Mouse (Mus musculus): ENCODE measurements at regions not wholly inside any gene's neighbourhood (a gene's known extent, or its start where the extent isn't known, plus 50 kb on each side); places are given as distances from the start of the nearest gene placed in this dataset.

GRCm38 (mm10) chr14:110623716-110624115, 131.2 kb downstream of the Slitrk6 start:
- no peaks in the 10 kb centered on the region for H3K79me2 ChIP-seq (ENCODE audit: control insufficient read depth, insufficient read depth)

DNA sequence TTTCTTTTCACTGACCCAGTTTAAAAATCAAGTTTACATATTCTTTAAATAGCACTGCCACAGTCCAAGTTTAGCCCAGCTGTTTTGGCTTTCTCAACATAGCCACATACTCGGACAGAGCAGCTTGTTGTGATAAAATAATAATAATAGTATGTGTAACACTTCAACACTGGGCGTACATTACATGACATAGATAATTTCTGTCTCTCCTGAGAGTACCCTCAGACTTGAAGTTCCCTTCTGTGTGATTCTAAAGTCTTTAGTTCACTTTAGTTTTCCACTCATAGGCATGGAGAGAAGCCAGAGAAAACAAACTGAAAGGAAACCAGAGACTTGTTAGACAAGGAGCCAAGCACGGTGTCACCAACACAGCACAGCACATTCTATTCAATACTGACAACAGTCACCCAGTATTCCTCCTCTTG, 136.4 kb downstream of the Slitrk6 start:
- no peaks in the 10 kb centered on the region for H3K79me2 ChIP-seq (ENCODE audit: control insufficient read depth, insufficient read depth)
- no peak overlapping the region for H3ac ChIP-seq (ENCODE audit: control insufficient read depth, insufficient read length)
- H3K36me3 ChIP-seq (ENCODE audit: control insufficient read depth, insufficient read depth): no peaks in the 10 kb centered on the region
- TF ChIP-seq MAX (IDR thresholded peaks at IDR 0.05; ENCODE audit: low read depth) (no peak), POLR2A (IDR thresholded peaks at IDR 0.05; ENCODE audit: insufficient read length, low read depth) (no peak), MYOG (IDR thresholded peaks at IDR 0.05; ENCODE audit: control insufficient read depth in 1 of 3, insufficient read depth in 1 of 3, insufficient read length in 2 of 3, low read depth in 2 of 3) (no peak), MYOD1 (IDR thresholded peaks at IDR 0.05; ENCODE audit: control insufficient read depth in 1 of 3, insufficient read length in 2 of 3, low read depth in 2 of 3) (no peak), POLR2AphosphoS2 (IDR thresholded peaks at IDR 0.05; ENCODE audit: insufficient read length, low read depth) (no peak), E2F4 (IDR thresholded peaks at IDR 0.05; ENCODE audit: insufficient read depth) (no peak), TCF12 (IDR thresholded peaks at IDR 0.05; ENCODE audit: insufficient read depth, poor library complexity, severe bottlenecking) (no peak), TCF3 (IDR thresholded peaks at IDR 0.05; ENCODE audit: insufficient read length, low read depth) (no peak), CEBPB (IDR thresholded peaks at IDR 0.05; ENCODE audit: insufficient read depth, poor library complexity, severe bottlenecking) (no peak), SRF (IDR thresholded peaks at IDR 0.05; ENCODE audit: control insufficient read depth, insufficient read length, low read depth) (no peak), REST (IDR thresholded peaks at IDR 0.05; ENCODE audit: insufficient read depth, insufficient read length) (no peak), USF1 (IDR thresholded peaks at IDR 0.05; ENCODE audit: low read depth) (no peak)
- H3K4me3 ChIP-seq: no peak overlapping the region
- H3K4me2 ChIP-seq (ENCODE audit: low read depth): peak overlapping the region; percentile 42
- no peaks in the 10 kb centered on the region for H3K27me3 ChIP-seq (ENCODE audit: control insufficient read depth, insufficient read depth, insufficient read length)

More at GRCm38 (mm10) chr14:110623716-110624115, 131.2 kb downstream of the Slitrk6 start:
- TF ChIP-seq USF1 (IDR thresholded peaks at IDR 0.05; ENCODE audit: low read depth) (no peak), MYOG (IDR thresholded peaks at IDR 0.05; ENCODE audit: control insufficient read depth in 1 of 3, insufficient read depth in 1 of 3, insufficient read length in 2 of 3, low read depth in 2 of 3) (no peak), E2F4 (IDR thresholded peaks at IDR 0.05; ENCODE audit: insufficient read depth) (no peak), SRF (IDR thresholded peaks at IDR 0.05; ENCODE audit: control insufficient read depth, insufficient read length, low read depth) (no peak), MAX (IDR thresholded peaks at IDR 0.05; ENCODE audit: low read depth) (no peak), TCF12 (IDR thresholded peaks at IDR 0.05; ENCODE audit: insufficient read depth, poor library complexity, severe bottlenecking) (no peak), POLR2AphosphoS2 (IDR thresholded peaks at IDR 0.05; ENCODE audit: insufficient read length, low read depth) (no peak), MYOD1 (IDR thresholded peaks at IDR 0.05; ENCODE audit: control insufficient read depth in 1 of 3, insufficient read length in 2 of 3, low read depth in 2 of 3) (no peak), POLR2A (IDR thresholded peaks at IDR 0.05; ENCODE audit: insufficient read length, low read depth) (no peak), TCF3 (IDR thresholded peaks at IDR 0.05; ENCODE audit: insufficient read length, low read depth) (no peak), CEBPB (IDR thresholded peaks at IDR 0.05; ENCODE audit: insufficient read depth, poor library complexity, severe bottlenecking) (no peak), REST (IDR thresholded peaks at IDR 0.05; ENCODE audit: insufficient read depth, insufficient read length) (no peak)
- Histone ChIP-seq H3K27me3 (ENCODE audit: control insufficient read depth, insufficient read depth, insufficient read length) (no peaks in the 10 kb centered on the region), H3K4me2 (ENCODE audit: low read depth) (no peak overlapping the region), H3K36me3 (ENCODE audit: control insufficient read depth, insufficient read depth) (no peaks in the 10 kb centered on the region), H3K4me3 (no peak overlapping the region), H3ac (ENCODE audit: control insufficient read depth, insufficient read length) (no peak overlapping the region)

DNA sequence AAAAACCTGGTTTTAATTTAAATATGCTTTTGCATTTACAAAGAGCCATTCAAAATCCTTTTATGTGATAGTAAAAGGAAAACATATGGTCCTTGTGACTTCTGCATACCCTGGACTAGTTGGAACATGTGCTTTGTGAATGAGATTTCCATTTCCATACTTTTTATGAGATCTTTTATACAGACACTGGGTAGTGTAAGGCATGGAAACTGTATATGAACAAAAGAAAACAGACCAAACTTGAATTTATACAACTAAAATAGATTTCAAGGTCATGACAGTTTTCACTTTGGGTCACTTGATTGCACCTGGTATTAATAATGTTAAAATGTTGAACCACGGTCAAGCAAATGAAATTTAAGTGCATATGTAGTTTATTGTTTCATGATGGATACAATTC, 138.5 kb downstream of the Slitrk6 start:
- H3K79me2 ChIP-seq (ENCODE audit: control insufficient read depth, insufficient read depth): no peaks in the 10 kb centered on the region
- no peak overlapping the region for H3K4me3 ChIP-seq
- no peaks in the 10 kb centered on the region for H3K36me3 ChIP-seq (ENCODE audit: control insufficient read depth, insufficient read depth)

GRCm38 (mm10) chr14:110580311-110580710, 174.6 kb downstream of the Slitrk6 start:
- no peak overlapping the region for H3ac ChIP-seq (ENCODE audit: control insufficient read depth, insufficient read length)
- no peaks in the 10 kb centered on the region for H3K79me2 ChIP-seq (ENCODE audit: control insufficient read depth, insufficient read depth)
- no peak for TF ChIP-seq MYOD1 (IDR thresholded peaks at IDR 0.05; ENCODE audit: control insufficient read depth in 1 of 3, insufficient read length in 2 of 3, low read depth in 2 of 3)
- TF ChIP-seq TCF3 (IDR thresholded peaks at IDR 0.05; ENCODE audit: insufficient read length, low read depth): no peak
- TF ChIP-seq MAX (IDR thresholded peaks at IDR 0.05; ENCODE audit: low read depth): no peak
- no peak for TF ChIP-seq REST (IDR thresholded peaks at IDR 0.05; ENCODE audit: insufficient read depth, insufficient read length)
- TF ChIP-seq SRF (IDR thresholded peaks at IDR 0.05; ENCODE audit: control insufficient read depth, insufficient read length, low read depth): no peak
- TF ChIP-seq MYOG (IDR thresholded peaks at IDR 0.05; ENCODE audit: control insufficient read depth in 1 of 3, insufficient read depth in 1 of 3, insufficient read length in 2 of 3, low read depth in 2 of 3): no peak
- TF ChIP-seq CEBPB (IDR thresholded peaks at IDR 0.05; ENCODE audit: insufficient read depth, poor library complexity, severe bottlenecking): no peak
- no peak for TF ChIP-seq TCF12 (IDR thresholded peaks at IDR 0.05; ENCODE audit: insufficient read depth, poor library complexity, severe bottlenecking)
- TF ChIP-seq POLR2AphosphoS2 (IDR thresholded peaks at IDR 0.05; ENCODE audit: insufficient read length, low read depth): no peak
- TF ChIP-seq POLR2A (IDR thresholded peaks at IDR 0.05; ENCODE audit: insufficient read length, low read depth): no peak
- no peak overlapping the region for H3K4me3 ChIP-seq
- no peaks in the 10 kb centered on the region for H3K36me3 ChIP-seq (ENCODE audit: control insufficient read depth, insufficient read depth)
- H3K27me3 ChIP-seq (ENCODE audit: control insufficient read depth, insufficient read depth, insufficient read length): no peaks in the 10 kb centered on the region
- H3K4me2 ChIP-seq (ENCODE audit: low read depth): no peak overlapping the region

More for the DNA sequence above, 138.5 kb downstream of the Slitrk6 start:
- H3K4me2 ChIP-seq (ENCODE audit: low read depth): no peak overlapping the region
- H3ac ChIP-seq (ENCODE audit: control insufficient read depth, insufficient read length): no peak overlapping the region
- H3K27me3 ChIP-seq (ENCODE audit: control insufficient read depth, insufficient read depth, insufficient read length): no peaks in the 10 kb centered on the region
- TF ChIP-seq TCF3 (IDR thresholded peaks at IDR 0.05; ENCODE audit: insufficient read length, low read depth) (no peak), USF1 (IDR thresholded peaks at IDR 0.05; ENCODE audit: low read depth) (no peak), MYOD1 (IDR thresholded peaks at IDR 0.05; ENCODE audit: control insufficient read depth in 1 of 3, insufficient read length in 2 of 3, low read depth in 2 of 3) (no peak), POLR2AphosphoS2 (IDR thresholded peaks at IDR 0.05; ENCODE audit: insufficient read length, low read depth) (no peak), MYOG (IDR thresholded peaks at IDR 0.05; ENCODE audit: control insufficient read depth in 1 of 3, insufficient read depth in 1 of 3, insufficient read length in 2 of 3, low read depth in 2 of 3) (no peak), E2F4 (IDR thresholded peaks at IDR 0.05; ENCODE audit: insufficient read depth) (no peak)

GRCm38 (mm10) chr14:110570717-110571116, 184.2 kb downstream of the Slitrk6 start:
- no peak overlapping the region for H3K4me3 ChIP-seq
- TF ChIP-seq POLR2A (IDR thresholded peaks at IDR 0.05; ENCODE audit: insufficient read length, low read depth) (no peak), REST (IDR thresholded peaks at IDR 0.05; ENCODE audit: insufficient read depth, insufficient read length) (no peak)
- no peak overlapping the region for H3ac ChIP-seq (ENCODE audit: control insufficient read depth, insufficient read length)
- no peaks in the 10 kb centered on the region for H3K79me2 ChIP-seq (ENCODE audit: control insufficient read depth, insufficient read depth)
- H3K36me3 ChIP-seq (ENCODE audit: control insufficient read depth, insufficient read depth): no peaks in the 10 kb centered on the region
- no peak overlapping the region for H3K4me2 ChIP-seq (ENCODE audit: low read depth)
- H3K27me3 ChIP-seq (ENCODE audit: control insufficient read depth, insufficient read depth, insufficient read length): no peaks in the 10 kb centered on the region

All from myocyte (in vitro differentiated cells).